Mouse (Mus musculus) erythroblast, embryonic 14.5 days (primary cell): ENCODE measurements around the gene Hoxc9.

Source experiments
- GATA1 ChIP-seq: IDR thresholded peaks from 2 replicates; pipeline ENCODE4 v1.6.1; 2012; ENCODE audit warnings: low read length, inconsistent platforms, mixed read lengths
- TAL1 ChIP-seq: IDR thresholded peaks from 3 replicates; pipeline ENCODE4 v1.6.1; 2012; ENCODE audit warnings: low read length, inconsistent platforms, mixed read lengths

DNA sequence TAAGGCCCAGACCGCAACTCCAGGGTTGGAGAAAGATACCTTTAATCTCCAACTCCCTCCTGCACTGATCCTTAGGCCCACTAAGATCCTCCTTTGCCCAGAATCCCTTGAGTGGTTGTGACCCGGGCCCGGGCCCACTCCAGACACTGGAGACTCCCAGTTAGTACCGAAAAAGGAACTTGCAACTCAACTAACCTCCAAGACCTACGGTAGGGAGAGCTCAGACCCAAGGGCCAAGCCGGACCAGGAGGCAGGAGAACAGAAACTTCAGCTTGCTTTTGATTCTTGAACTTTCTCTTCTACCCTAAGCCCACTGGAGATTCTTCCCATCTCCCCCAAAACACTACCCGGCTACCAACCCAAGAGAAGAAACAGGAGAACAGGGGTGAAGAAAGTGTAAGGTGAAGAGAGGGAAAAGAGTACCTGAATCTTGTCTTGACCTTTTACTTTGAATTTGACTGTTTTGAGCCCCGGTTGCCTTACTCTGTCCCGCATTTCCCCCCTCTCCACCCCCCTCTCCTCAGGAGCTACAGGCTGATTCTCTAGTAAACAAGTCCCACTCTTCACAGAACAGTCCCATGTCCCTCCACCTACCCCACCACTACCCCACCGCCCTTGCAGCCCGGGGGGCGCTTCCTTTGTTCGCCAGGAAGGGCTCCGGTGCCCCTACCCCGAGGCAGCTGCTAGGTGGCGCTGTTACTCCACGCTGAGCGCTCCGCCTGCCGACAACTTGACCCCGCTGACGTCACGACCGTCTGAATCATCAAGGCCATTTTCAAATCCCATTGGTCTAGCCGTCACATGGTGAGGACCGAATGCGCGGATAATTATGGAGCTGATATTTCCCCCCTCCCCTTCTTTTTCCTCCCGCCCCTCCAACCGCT is 10.1 kb upstream of the Hoxc9 start:
- no peak for TF ChIP-seq GATA1
- no peak for TF ChIP-seq TAL1
